Mouse (Mus musculus) ovary, adult 10 weeks (tissue): ENCODE results near the gene 3110070M22Rik. TPM values are rescaled to one million over a fixed set of nuclear protein-coding genes. Genes with fewer than 3 reads are reported as not detected.

ENCODE experiments used
- polyA plus RNA-seq: library from polyadenylated mRNA; stranded (reverse); fragments of 350-450 nt; fragmentation: Illumina TruSeq; extraction: RNeasy Lipid Tissue Mini Kit (QIAGEN cat#74804); gene quantifications from one replicate; pipeline ENCODE4 v1.2.3, GENCODE M21; 2014

The 3110070M22Rik gene
- not detected for polyA plus RNA-seq

DNA sequence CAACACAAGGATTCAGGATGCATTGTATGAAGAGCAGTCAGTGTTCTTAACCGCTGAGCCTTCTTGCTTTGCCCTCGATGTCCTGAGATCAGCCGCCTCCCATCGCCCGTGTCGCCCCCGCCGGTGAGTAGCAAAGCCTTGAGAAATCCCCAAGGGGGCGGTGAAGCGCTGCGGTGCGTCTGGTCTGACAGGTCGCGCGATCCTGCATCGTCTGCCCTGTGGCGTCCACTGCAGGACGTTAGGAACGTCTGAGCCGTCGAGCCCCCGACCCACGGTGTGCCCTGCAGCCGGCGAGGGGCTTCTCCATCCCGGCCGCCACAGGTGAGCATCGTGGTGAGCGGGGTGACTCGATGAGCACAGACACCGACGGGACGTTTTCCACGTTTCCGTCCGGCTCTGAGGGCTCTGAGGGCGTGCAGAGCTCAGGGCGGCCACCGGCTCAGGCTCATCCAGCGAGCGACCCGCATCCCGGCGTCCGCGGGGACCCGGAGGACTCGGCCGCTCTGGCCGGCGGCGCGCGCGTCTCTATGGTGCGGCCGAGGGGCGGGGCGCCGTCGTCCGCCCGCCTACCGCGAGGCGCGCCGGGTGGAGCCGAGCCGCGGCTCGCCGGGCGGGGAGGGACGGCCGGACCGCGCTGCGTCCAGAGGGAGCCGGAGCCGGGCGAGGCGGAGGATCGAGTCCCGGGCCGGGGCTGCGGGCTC is at the start of gene 3110070M22Rik, which contains the start of gene Tmem267:
Gene 3110070M22Rik, minus strand, starts transcription at position 504 of the 701 bp plus-strand sequence.
Gene Tmem267, plus strand, starts transcription at position 160 of the 701 bp plus-strand sequence.

DNA sequence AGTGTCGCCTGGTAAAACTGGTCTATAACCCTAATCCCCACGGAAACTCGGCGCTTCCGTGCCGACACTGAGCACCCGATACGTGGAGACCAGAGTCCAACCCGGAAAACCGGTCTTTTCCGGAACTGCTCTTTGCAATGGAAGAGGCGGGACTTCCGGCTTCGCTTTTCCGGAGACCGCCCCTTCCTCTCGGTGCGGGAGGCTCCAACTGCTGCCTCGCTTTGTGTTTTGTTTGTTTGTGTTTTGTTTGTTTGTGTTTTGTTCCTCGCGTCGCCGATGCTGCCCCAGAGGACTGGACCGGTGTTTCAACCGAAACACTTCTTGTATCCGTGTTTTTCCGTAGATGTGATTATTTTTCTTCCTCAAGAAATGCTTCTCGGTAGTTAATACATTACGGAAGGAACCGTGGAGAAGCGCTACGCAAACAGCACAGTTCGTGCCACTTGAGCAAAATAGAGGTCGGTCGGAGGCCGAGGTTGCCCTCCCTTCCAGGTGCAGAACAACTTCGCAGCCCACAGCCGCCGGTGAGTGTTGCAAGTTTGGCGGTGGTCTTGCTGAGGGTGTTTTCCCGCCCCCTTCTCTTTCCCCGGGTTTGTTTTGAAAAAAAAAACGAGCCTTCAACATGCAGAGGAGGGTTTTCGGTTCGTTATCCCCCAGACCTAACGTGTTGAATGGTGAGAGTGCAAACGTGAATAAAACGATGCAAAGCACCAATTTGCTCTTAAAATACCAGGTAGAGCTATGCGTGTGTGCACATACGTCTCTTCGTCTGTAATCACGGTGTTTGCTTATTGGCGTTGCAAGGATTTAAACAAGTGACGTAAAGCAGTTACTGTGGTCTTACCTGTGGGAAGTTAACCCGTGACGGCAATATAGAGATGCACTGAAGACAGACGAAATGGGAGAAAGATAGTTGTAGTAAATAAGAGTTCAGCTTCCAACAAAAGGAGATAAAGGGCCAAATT is 25.3 kb downstream of the 3110070M22Rik start, which contains the start of gene 4833420G17Rik:
Gene 4833420G17Rik, plus strand, starts transcription at position 173 of the 965 bp plus-strand sequence.

Other genes with a start within 250 kb of the 3110070M22Rik start
- gene Paip1, start 59.8 kb downstream of the 3110070M22Rik start, polyA plus RNA-seq, result 519 TPM
- gene 4833420G17Rik, start 25.6 kb downstream of the 3110070M22Rik start, polyA plus RNA-seq, result 64.3 TPM
- 74.3 TPM for gene Tmem267, start 344 bp downstream of the 3110070M22Rik start, polyA plus RNA-seq
- 4.6 TPM for gene Ccl28, start 135.4 kb upstream of the 3110070M22Rik start, polyA plus RNA-seq
- gene Hmgcs1, start 202.0 kb upstream of the 3110070M22Rik start, polyA plus RNA-seq, result 362 TPM